Mouse (Mus musculus): ENCODE data around the gene Rnf208.

The Rnf208 gene

GRCm38 (mm10) chr2:25224766-25225752 lies 17.0 kb upstream of the Rnf208 start:
- in situ Hi-C loops (cut with MseI, MboI), result no loop called here

DNA sequence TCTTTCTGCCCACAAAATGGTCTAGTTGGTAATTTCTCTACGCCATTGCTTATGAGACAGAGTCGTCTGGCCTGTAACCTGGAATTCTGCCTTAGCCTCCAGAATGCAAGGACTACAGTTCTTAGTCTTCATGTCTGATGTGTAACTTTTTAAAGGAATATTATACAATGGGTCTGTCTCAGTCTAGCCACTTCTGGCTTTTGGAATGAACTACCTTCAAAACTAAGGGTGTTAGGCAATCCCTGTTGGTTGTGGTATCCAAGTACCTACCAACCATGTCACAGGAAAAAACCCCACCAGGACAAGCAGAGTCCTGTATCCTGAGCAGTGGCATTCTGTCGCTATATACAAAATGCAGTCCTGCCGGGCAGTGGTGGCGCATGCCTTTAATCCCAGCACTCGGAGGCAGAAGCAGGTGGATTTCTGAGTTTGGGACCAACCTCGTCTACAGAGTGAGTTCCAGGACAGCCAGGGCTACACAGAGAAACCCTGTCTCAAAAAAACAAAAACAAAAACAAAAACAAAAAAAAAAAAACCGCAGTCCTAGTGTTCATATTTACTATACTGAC lies 16.2 kb upstream of the Rnf208 start:
- in situ Hi-C loops (cut with MseI, MboI), result no loop called here

DNA sequence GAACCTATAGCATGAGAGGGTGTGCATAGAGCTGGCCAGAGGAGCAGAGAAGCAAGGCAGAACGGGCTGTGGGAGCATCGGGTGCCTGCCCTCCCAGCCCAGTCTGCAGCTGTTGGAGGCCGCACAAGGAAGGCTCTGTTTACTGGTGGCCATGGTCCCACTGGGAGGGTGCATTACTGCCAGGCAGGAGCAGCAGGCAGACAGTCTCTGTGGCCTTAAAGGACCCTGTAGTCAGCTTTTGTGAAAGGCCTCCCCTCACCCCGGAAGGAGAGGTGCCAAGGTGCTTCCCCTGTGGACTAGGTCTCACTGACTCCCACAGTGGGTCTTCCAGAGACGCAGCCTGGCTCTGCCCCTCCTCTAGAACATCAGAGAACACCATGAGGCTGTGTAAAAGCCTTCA lies 15.2 kb upstream of the Rnf208 start:
- in situ Hi-C loops (cut with MseI, MboI), result no loop called here

- in situ Hi-C loops (cut with MseI, MboI), result no loop called here
These were observed 14.6 kb upstream of the Rnf208 start for GRCm38 (mm10) chr2:25227406-25227805.

- in situ Hi-C loops (cut with MseI, MboI), result no loop called here
These were observed 13.6 kb upstream of the Rnf208 start for GRCm38 (mm10) chr2:25228431-25228889.

DNA sequence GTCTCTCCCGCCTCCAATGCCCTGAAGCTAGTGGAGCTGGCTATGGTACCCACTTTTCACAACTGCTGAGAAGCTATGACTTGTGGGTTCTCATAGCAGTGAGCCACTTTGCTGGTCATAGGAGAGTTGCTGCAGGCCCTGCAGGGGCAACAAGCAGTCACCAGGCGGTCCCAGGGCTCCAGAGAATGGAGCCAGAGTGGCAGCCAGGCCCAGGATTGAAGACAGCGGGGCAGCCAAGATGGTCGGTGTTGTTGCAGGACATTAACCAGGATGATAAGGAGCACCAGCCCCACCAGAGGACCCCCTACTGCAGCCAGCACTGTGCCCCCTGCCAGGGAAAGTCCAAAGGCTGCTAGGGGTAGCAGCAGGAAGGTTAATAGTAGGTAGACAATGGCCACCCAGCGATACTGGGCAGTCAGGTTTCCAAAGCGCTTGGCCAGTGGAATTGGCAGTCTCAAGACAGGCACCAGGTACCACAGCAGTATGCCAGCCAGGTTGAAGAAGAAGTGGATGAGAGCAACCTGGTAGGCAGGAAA lies 13.0 kb upstream of the Rnf208 start:
- in situ Hi-C loops (cut with MseI, MboI), result no loop called here

DNA sequence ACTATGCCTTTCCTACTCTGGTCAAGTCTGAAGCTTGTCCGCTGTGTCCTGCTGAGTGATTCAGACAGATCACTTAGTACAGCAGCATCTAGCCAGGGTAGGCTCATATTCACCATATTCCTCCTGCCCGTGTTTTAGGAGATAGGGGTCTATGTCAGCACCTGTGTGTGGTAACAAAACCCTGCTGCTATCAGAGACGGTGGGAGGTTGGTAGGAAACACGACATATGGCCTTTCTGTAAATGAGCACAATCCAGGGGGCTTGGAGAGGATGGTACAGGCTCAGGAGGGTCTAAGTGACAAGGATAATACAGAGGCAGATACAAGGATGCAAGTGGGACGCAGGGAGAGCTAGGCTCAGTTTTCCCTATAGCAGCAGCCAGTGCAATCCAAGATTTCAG lies 12.5 kb upstream of the Rnf208 start:
- in situ Hi-C loops (cut with MseI, MboI), result no loop called here

- in situ Hi-C loops (cut with MseI, MboI), result no loop called here
These were observed 11.5 kb upstream of the Rnf208 start for GRCm38 (mm10) chr2:25230581-25230980.

GRCm38 (mm10) chr2:25231038-25231437 lies 11.0 kb upstream of the Rnf208 start:
- in situ Hi-C loops (cut with MseI, MboI), result no loop called here

DNA sequence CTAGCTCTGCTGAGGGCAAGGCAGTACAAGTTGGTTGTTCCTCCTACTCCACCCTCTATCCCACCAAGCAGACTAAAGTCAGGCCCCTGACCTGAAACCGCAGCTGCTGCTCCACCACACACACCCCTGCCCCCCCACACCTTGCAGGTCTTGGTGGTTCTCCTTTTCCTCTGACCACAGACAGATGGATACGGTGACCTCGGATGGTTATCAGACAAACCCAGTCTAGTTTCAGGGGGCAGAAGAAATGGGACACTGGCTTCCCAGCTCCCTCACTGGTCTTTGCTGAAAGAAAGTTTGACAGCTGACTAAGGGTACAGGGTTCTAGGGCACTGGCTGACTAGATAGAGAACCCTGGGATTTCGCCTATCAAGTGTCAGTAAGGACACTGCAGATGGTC lies 8.6 kb upstream of the Rnf208 start:
- in situ Hi-C loops (cut with MseI, MboI), result no loop called here

- in situ Hi-C loops (cut with MseI, MboI), result no loop called here
These were observed 8.0 kb upstream of the Rnf208 start, which contains the start of gene Slc34a3 for GRCm38 (mm10) chr2:25234050-25234449. TSS of gene Slc34a3 (minus strand) at chr2:25234364.

GRCm38 (mm10) chr2:25234551-25235220 lies 7.4 kb upstream of the Rnf208 start:
- in situ Hi-C loops (cut with MseI, MboI), result no loop called here

GRCm38 (mm10) chr2:25236614-25237013 lies 5.4 kb upstream of the Rnf208 start, which contains the start of gene Rnf224:
TSS of gene Rnf224 (minus strand) at chr2:25236787.
- in situ Hi-C loops (cut with MseI, MboI), result no loop called here

DNA sequence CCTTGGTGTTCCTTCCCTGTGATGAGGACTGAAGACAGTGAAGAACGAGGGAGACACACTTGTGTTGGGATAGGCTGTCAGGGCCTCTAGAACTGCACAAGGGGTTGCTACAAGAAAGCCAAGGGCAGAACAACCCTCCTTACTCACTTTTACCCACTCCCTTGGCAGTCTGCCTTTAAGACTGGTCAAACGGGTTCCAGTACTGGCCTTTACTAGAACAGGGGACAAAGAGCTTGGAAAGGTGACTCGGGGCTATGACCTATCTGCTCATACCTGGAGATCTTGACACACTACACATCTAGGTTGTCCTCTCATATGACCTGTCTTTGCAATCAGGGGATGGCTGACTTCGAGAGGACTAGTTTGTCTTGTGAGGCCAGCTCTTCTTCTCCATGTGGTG lies 4.5 kb upstream of the Rnf208 start:
- in situ Hi-C loops (cut with MseI, MboI), result no loop called here

DNA sequence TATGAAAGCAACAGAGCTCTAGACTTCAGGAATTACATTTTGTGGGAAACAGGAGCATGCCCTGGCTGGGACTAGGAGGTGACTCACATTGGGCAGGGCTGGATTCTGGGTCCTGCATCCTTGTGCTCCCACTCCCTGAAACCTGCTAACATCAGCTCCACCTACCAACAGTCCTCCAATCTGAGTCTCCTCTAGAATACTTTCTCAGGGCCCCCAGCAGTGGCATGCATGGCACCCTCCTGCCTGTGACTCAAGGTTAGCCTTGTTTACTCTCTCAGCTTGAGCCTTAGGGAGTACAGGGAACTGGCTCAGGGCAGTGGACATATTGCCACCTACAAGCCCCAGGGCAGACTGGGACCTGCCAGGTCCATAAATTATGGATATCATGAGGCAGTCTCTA lies 3.9 kb upstream of the Rnf208 start:
- in situ Hi-C loops (cut with MseI, MboI), result no loop called here

DNA sequence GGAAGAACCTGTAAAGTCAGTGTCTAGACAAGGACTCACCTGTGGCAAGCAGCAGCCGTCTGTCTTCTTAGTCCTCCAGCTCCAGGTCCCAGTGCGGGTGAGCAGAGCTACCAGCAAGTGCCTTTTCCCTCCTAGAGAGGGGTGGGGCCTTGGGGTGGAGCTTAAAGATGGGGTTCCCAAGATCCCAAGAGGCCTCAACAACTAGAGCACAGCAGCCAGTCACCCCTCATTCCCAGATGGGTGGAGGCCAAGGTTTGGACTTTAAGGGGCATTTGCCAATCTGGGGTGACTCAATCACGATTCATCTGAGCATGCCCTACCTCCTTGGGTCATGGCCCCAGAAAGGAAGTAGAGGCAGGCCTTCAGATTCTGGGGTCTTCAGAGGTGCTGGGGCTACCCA lies 2.3 kb upstream of the Rnf208 start:
- in situ Hi-C loops (cut with MseI, MboI), result no loop called here

DNA sequence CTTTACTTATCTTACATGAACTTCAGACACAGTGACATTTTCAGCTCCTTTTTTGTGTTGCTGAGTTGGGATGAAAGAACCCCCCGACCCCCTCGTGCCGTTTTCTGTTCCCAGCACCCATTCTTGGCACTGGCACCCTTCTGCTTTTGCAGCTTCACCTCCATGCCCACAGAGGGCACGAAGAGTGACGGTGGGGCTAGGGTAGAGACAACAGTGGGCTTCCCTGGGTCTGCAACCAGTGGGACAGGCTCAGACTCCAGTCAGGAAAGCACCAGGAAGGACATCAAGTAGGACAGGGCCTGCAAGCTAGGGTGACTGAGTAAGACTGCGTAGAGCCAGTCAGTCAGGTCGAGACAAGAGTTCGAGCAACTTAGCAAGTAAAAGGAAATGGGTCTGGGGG lies 1.7 kb upstream of the Rnf208 start:
- in situ Hi-C loops (cut with MseI, MboI), result no loop called here

GRCm38 (mm10) chr2:25240723-25241437 lies 1.2 kb upstream of the Rnf208 start:
- in situ Hi-C loops (cut with MseI, MboI), result no loop called here

DNA sequence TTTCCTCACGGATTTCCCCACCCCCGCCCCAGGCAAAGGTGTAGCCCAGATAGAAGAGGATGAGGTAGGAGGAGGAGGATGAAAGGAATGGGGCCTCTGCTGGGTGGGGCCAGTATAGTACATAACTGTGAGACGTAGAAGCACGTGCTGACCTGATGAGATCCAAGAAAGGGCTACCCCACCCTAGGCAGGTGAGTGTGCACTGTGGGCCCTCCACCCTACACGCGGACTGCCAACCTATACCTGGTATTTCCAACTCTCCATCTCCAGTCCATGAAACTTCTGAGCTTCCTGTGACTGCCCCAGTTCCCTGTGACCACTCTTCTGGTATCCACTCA lies 648 bp upstream of the Rnf208 start:
- in situ Hi-C loops (cut with MseI, MboI), result no loop called here

DNA sequence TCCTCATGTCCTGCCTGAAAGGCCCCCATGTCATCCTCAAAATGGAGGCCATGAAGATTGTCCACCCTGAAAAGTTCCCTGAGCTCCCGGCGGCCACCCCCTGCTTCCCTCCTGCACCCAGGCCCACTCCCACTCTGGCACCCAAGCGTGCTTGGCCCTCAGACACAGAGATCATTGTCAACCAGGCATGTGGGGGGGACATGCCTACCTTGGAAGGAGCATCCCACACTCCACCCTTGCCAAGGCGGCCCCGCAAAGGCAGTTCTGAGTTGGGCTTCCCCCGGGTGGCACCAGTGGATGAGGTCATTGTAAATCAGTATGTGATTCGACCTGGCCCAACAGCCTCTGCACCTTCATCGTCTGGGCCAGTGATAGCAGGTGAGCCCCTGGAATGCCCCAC lies 1.3 kb downstream of the Rnf208 start:
- in situ Hi-C loops (cut with MseI, MboI), result no loop called here

DNA sequence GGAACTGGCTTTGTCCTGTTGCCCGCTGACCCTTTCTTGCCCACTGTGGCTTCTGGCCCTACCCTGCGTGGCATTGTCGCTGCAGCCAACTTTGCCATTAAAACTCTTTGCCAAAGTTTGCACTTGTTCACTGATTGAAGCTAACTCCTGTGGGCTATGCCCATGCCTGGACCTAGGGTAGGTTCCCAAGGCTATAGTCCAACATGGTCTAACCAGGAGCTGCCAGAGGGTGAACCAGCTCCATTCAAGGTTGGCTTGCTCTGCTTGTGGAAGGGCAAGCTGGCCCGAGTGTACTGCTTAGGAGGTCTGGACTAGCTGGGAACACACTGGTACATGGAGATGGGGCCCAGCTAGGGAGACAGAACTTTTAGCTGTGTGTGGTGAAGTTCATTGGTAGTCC lies 2.1 kb downstream of the Rnf208 start:
- in situ Hi-C loops (cut with MseI, MboI), result no loop called here
